Mouse (Mus musculus): ENCODE measurements around the gene Gm9044. TPM values are rescaled to one million over a fixed set of nuclear protein-coding genes. Genes with fewer than 3 reads are reported as not detected.
"Not testable (repeated sequence)": the region's sequence is repeated elsewhere in the genome, so short reads cannot be mapped to it uniquely, and the experiment has no call there.

Gm9044 gene
- not detected in 2 replicates for polyA plus RNA-seq (2012; ENCODE audit: insufficient read depth, insufficient read length, missing spikeins)

- not testable (repeated sequence) for H3K4me3 ChIP-seq (ENCODE audit: insufficient read depth, low read depth, low read length); H3K4me1 ChIP-seq (ENCODE audit: control insufficient read depth, insufficient read depth, insufficient read length, low read length); H3K27ac ChIP-seq (replicated peaks; ENCODE audit: low read depth, low read length)
Measured at GRCm38 (mm10) chr10:118332308-118332707, at the start of gene Gm9044. Gene Gm9044 (minus strand): TSS chr10:118332408.

- no peak overlapping the region for H3K4me3 ChIP-seq (ENCODE audit: insufficient read depth, low read depth, low read length)
- H3K4me1 ChIP-seq (ENCODE audit: control insufficient read depth, insufficient read depth, insufficient read length, low read length), result no peaks in the 10 kb centered on the region
- H3K27ac ChIP-seq (replicated peaks; ENCODE audit: low read depth, low read length), result no peak overlapping the region
Measured at GRCm38 (mm10) chr10:118370443-118370842, 38.2 kb upstream of the Gm9044 start.

GRCm38 (mm10) chr10:118369518-118369917, 37.3 kb upstream of the Gm9044 start:
- H3K4me3 ChIP-seq (ENCODE audit: insufficient read depth, low read depth, low read length), result no peak overlapping the region
- H3K4me1 ChIP-seq (ENCODE audit: control insufficient read depth, insufficient read depth, insufficient read length, low read length), result no peaks in the 10 kb centered on the region
- H3K27ac ChIP-seq (replicated peaks; ENCODE audit: low read depth, low read length), result no peak overlapping the region

- not testable (repeated sequence) for H3K4me3 ChIP-seq (ENCODE audit: insufficient read depth, low read depth, low read length); H3K27ac ChIP-seq (replicated peaks; ENCODE audit: low read depth, low read length); H3K4me1 ChIP-seq (ENCODE audit: control insufficient read depth, insufficient read depth, insufficient read length, low read length)
Measured at GRCm38 (mm10) chr10:118354005-118354404, 21.8 kb upstream of the Gm9044 start, which contains the start of gene Gm9049. Gene Gm9049 (minus strand): TSS chr10:118354105.

- not testable (repeated sequence) for H3K4me3 ChIP-seq (ENCODE audit: insufficient read depth, low read depth, low read length); H3K27ac ChIP-seq (replicated peaks; ENCODE audit: low read depth, low read length); H3K4me1 ChIP-seq (ENCODE audit: control insufficient read depth, insufficient read depth, insufficient read length, low read length)
Measured at GRCm38 (mm10) chr10:118348579-118348978, 16.4 kb upstream of the Gm9044 start, which contains the start of gene Gm9048. Gene Gm9048 (minus strand): TSS chr10:118348679.

- H3K4me1 ChIP-seq (ENCODE audit: control insufficient read depth, insufficient read depth, insufficient read length, low read length); H3K4me3 ChIP-seq (ENCODE audit: insufficient read depth, low read depth, low read length); H3K27ac ChIP-seq (replicated peaks; ENCODE audit: low read depth, low read length): not testable (repeated sequence)
Measured at GRCm38 (mm10) chr10:118343155-118343554, 10.9 kb upstream of the Gm9044 start, which contains the start of gene Gm9046. Gene Gm9046 (minus strand): TSS chr10:118343255.

- H3K27ac ChIP-seq (replicated peaks; ENCODE audit: low read depth, low read length); H3K4me3 ChIP-seq (ENCODE audit: insufficient read depth, low read depth, low read length); H3K4me1 ChIP-seq (ENCODE audit: control insufficient read depth, insufficient read depth, insufficient read length, low read length): not testable (repeated sequence)
Measured at GRCm38 (mm10) chr10:118337731-118338130, 5.5 kb upstream of the Gm9044 start, which contains the start of gene Gm9045. Gene Gm9045 (minus strand): TSS chr10:118337831.

- H3K4me1 ChIP-seq (ENCODE audit: control insufficient read depth, insufficient read depth, insufficient read length, low read length); H3K4me3 ChIP-seq (ENCODE audit: insufficient read depth, low read depth, low read length): not testable (repeated sequence)
Measured at GRCm38 (mm10) chr10:118326869-118327268, 5.3 kb downstream of the Gm9044 start, which contains the start of gene Gm9040. Gene Gm9040 (minus strand): TSS chr10:118326969.

GRCm38 (mm10) chr10:118319024-118319423, 13.2 kb downstream of the Gm9044 start:
- no peak overlapping the region for H3K4me3 ChIP-seq (ENCODE audit: insufficient read depth, low read depth, low read length)
- H3K4me1 ChIP-seq (ENCODE audit: control insufficient read depth, insufficient read depth, insufficient read length, low read length), result no peaks in the 10 kb centered on the region
- H3K27ac ChIP-seq (replicated peaks; ENCODE audit: low read depth, low read length), result no peak overlapping the region

More at GRCm38 (mm10) chr10:118326869-118327268, 5.3 kb downstream of the Gm9044 start, which contains the start of gene Gm9040:
- not testable (repeated sequence) for H3K27ac ChIP-seq (replicated peaks; ENCODE audit: low read depth, low read length)

- H3K4me1 ChIP-seq (ENCODE audit: control insufficient read depth, insufficient read depth, insufficient read length, low read length); H3K4me3 ChIP-seq (ENCODE audit: insufficient read depth, low read depth, low read length); H3K27ac ChIP-seq (replicated peaks; ENCODE audit: low read depth, low read length): not testable (repeated sequence)
Measured at GRCm38 (mm10) chr10:118302133-118302532, 30.1 kb downstream of the Gm9044 start.

- Histone ChIP-seq H3K27ac (replicated peaks; ENCODE audit: low read depth, low read length) (no peak within 1 kb of the TSS), H3K4me1 (ENCODE audit: control insufficient read depth, insufficient read depth, insufficient read length, low read length) (no peaks in the 10 kb centered on the region), H3K4me3 (ENCODE audit: insufficient read depth, low read depth, low read length) (no peak within 1 kb of the TSS)
Measured at GRCm38 (mm10) chr10:118294938-118295337, 37.3 kb downstream of the Gm9044 start, which contains the start of gene Iltifb. Gene Iltifb (minus strand): TSS chr10:118295038.

- H3K4me1 ChIP-seq (ENCODE audit: control insufficient read depth, insufficient read depth, insufficient read length, low read length); H3K27ac ChIP-seq (replicated peaks; ENCODE audit: low read depth, low read length); H3K4me3 ChIP-seq (ENCODE audit: insufficient read depth, low read depth, low read length): not testable (repeated sequence)
Measured at GRCm38 (mm10) chr10:118283016-118283415, 49.2 kb downstream of the Gm9044 start.

- not testable (repeated sequence) for H3K4me1 ChIP-seq (ENCODE audit: control insufficient read depth, insufficient read depth, insufficient read length, low read length); H3K27ac ChIP-seq (replicated peaks; ENCODE audit: low read depth, low read length); H3K4me3 ChIP-seq (ENCODE audit: insufficient read depth, low read depth, low read length)
Measured at GRCm38 (mm10) chr10:118282565-118282964, 49.6 kb downstream of the Gm9044 start.

All from brown adipose tissue, adult 24 weeks (tissue).